Mouse (Mus musculus) heart, embryonic 14.5 days (tissue): ENCODE results near the gene Mark4. TPM values are rescaled to one million over a fixed set of nuclear protein-coding genes. Genes with fewer than 3 reads are reported as not detected.

ENCODE experiments used
- microRNA counts: library from miRNA; unstranded; fragments of <30 nt; microRNA quantifications from one replicate; lab custom pipeline; 2016
- microRNA-seq: library from miRNA; unstranded; fragments of <30 nt; microRNA quantifications from one replicate; pipeline ENCODE4, GENCODE M21; 2016
- polyA plus RNA-seq: library from polyadenylated mRNA; unstranded; fragments of >200 nt; fragmentation: Nextera tagmentation; extraction: Ambion mirVana; gene quantifications from 2 replicates; pipeline ENCODE4 v1.2.1, GENCODE M21; 2014

Mark4 gene
- polyA plus RNA-seq, 1 experiment from 2014 or later = 10.5 TPM

MicroRNA genes within 50 kb of the gene (microRNA counts, 519-probe panel; counts per million panel counts)
- microRNA mmu-miR-343 (lab: Ali Mortazavi, UCI) = 322 counts per million, percentile 70 among the panel's probes with 10 or more counts

Small RNA genes within 50 kb of the gene (microRNA-seq; reads per million reads assigned to microRNA genes)
- not detected for gene Mir343

Other genes starting within 250 kb of the Mark4 start
- gene Gpr4, start 246.3 kb downstream of the Mark4 start, polyA plus RNA-seq = 1.6 and 1.9 TPM in 2 replicates
- gene Opa3, start 230.5 kb downstream of the Mark4 start, polyA plus RNA-seq = 36.5 and 38.6 TPM in 2 replicates
- 66.1 and 68.9 TPM in 2 replicates for gene Vasp, start 187.0 kb downstream of the Mark4 start, polyA plus RNA-seq
- 0.20 TPM in 1 of 2 replicates, not detected in the other for gene Ppm1n, start 178.8 kb downstream of the Mark4 start, polyA plus RNA-seq
- gene Rtn2, start 176.2 kb downstream of the Mark4 start, polyA plus RNA-seq = 39.2 and 43.6 TPM in 2 replicates
- gene Fosb, start 148.8 kb downstream of the Mark4 start, polyA plus RNA-seq = 0.22 TPM in 1 of 2 replicates, not detected in the other
- gene Ercc1, start 114.0 kb downstream of the Mark4 start, polyA plus RNA-seq = 60.0 and 68.7 TPM in 2 replicates
- gene Cd3eap, start 99.3 kb downstream of the Mark4 start, polyA plus RNA-seq = 12.7 and 15.7 TPM in 2 replicates
- 15.2 and 15.4 TPM in 2 replicates for gene Ppp1r13l, start 99.1 kb downstream of the Mark4 start, polyA plus RNA-seq
- gene Ercc2, start 76.8 kb downstream of the Mark4 start, polyA plus RNA-seq = 4.8 and 6.6 TPM in 2 replicates
- gene Klc3, start 54.7 kb downstream of the Mark4 start, polyA plus RNA-seq = 1.8 and 1.9 TPM in 2 replicates
- 910 and 1,062 TPM in 2 replicates for gene Ckm, start 54.0 kb downstream of the Mark4 start, polyA plus RNA-seq
- gene Exoc3l2, start 4.5 kb upstream of the Mark4 start, polyA plus RNA-seq = 1.3 and 1.8 TPM in 2 replicates
- gene Bloc1s3, start 49.5 kb upstream of the Mark4 start, polyA plus RNA-seq = 1.4 and 1.7 TPM in 2 replicates
- 87.3 and 92.9 TPM in 2 replicates for gene Trappc6a, start 49.6 kb upstream of the Mark4 start, polyA plus RNA-seq
- gene Nkpd1, start 59.0 kb upstream of the Mark4 start, polyA plus RNA-seq = not detected in 2 replicates
- 2.9 and 5.3 TPM in 2 replicates for gene Ppp1r37, start 104.3 kb upstream of the Mark4 start, polyA plus RNA-seq
- gene Zfp296, start 118.5 kb upstream of the Mark4 start, polyA plus RNA-seq = 0.13 and 0.38 TPM in 2 replicates
- gene Gemin7, start 118.8 kb upstream of the Mark4 start, polyA plus RNA-seq = 140 and 144 TPM in 2 replicates
- gene Clasrp, start 145.7 kb upstream of the Mark4 start, polyA plus RNA-seq = 26.6 and 29.2 TPM in 2 replicates
- 4.8 and 6.1 TPM in 2 replicates for gene Relb, start 170.6 kb upstream of the Mark4 start, polyA plus RNA-seq
- 87.6 and 98.6 TPM in 2 replicates for gene Clptm1, start 206.2 kb upstream of the Mark4 start, polyA plus RNA-seq
- 0.57 and 2.2 TPM in 2 replicates for gene Apoc2, start 219.1 kb upstream of the Mark4 start, polyA plus RNA-seq
- not detected in 2 replicates for gene Gm44805, start 222.6 kb upstream of the Mark4 start, polyA plus RNA-seq
- gene Apoc4, start 222.7 kb upstream of the Mark4 start, polyA plus RNA-seq = 0.31 TPM in 1 of 2 replicates, not detected in the other
- 14.3 and 14.6 TPM in 2 replicates for gene Apoc1, start 233.8 kb upstream of the Mark4 start, polyA plus RNA-seq
- gene Apoe, start 240.4 kb upstream of the Mark4 start, polyA plus RNA-seq = 644 and 695 TPM in 2 replicates